Mouse (Mus musculus) MN1 (cell line): ENCODE results near the gene Shkbp1.
A peak's percentile ranks its signal among the peaks of the same experiment; 100 is the strongest.

Experiments used
- DNase-seq: peaks from one replicate; pipeline ENCODE4 v3.0.0-alpha.2; 2016; ENCODE audit warnings: low spot score

The Shkbp1 gene

DNA sequence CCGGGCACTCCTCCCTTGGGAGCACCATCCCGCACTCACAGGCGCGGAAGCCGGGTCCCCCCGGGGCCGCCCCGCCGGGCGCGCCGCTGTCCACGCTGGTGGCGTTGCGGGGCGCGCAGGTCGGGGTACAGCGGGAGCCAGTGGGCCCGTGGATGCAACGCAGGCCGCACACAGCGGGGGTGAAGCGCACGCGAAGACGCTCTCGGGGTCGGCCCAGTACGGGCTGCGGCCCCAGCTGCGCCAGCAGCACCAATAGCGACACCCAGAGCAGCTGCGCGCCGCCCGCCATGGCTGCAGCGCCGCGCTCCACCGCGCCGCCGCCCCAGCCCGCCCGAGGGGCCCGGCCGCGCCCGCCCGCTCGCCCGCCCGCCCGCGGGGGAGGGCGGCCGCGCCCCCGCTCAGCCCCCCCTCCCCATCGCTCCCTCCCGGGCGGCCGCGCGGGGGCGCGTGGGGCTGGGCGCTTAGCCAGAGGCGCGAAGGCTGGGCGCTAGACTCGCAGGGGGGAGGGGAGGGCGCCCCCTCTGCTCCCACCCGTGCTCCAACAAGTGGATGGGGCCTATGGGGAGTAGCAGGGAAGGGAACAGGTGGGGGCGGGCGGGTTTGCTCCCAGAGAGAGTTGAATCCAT lies 22.4 kb downstream of the Shkbp1 start:
- peak; percentile 55 for DNase-seq

DNA sequence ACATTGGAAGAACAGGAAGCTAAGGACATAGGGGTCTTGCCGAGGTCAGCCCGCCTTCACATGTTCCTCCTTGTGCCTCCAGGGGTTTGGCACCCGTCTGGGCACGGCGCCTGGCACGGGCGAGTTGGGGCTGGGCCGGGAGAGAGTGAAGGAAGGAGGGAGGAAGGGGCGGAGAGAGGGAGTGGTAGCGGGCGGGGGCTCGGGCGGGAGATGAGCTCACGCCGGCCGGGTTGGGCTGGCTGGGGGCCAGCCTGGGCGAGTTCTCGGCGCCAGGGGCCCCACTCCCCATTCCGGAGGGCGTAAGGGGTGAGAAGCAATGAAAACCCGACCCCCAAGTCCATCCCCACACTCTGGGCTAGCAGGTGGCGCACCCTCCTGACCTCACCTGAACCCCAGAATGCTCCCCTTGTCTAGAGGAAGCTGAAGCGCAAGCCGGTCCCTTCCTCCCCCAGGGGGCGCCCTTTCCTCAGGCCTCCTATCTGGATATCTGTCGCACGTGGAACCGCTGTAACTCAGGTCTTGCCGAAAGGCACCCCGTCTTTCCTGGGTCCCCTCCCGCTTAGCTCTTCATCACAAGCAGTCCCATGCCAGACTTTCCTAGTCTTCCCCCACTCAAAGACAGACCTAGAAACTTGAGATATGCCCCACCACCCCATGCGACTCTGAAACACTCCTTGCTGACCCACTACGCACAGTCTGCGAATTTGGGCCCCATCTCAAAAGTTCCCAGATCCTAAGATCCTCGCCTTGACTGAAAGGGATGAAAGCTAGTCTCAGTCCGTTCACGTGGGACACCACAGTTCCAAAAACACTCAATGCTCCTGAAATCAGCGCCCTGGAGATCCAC lies 23.2 kb downstream of the Shkbp1 start:
- peak; percentile 90 for DNase-seq

DNA sequence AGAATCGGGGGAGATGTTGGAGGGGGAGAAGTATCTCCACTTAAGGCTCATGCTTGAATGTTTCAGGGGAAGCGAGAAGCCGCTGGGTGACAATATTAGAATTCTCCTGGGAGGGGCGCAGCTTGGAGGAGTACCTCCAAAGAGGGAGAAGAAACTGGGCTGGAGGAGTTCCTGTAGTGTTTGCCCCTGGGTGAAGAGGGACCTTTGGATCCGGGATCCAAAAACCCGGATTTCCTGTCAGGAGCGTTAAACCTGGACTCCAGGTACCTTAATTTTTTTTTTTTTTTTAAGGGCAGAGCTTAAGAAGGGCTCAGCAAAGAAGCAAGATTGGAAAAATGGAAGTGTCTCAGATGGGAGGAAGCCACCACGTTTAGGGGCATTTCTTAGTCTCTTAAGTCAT lies 24.0 kb downstream of the Shkbp1 start:
- no peak for DNase-seq

DNA sequence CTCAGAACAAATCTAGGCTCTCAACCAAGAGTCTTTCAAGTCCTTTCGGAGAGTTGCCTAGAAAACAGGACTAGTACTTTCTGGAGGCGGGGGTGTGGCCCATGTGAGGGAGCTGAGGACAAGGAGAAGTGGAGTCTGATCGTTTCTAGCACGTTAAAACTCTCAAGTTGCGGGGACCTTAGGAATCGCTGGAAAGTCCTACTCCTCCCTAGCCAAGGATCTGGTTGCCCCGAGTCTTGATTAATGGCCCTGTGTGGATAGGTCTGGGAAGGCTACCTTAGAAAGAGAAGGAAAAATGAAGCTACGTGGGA lies 24.3 kb downstream of the Shkbp1 start:
- no peak for DNase-seq

DNA sequence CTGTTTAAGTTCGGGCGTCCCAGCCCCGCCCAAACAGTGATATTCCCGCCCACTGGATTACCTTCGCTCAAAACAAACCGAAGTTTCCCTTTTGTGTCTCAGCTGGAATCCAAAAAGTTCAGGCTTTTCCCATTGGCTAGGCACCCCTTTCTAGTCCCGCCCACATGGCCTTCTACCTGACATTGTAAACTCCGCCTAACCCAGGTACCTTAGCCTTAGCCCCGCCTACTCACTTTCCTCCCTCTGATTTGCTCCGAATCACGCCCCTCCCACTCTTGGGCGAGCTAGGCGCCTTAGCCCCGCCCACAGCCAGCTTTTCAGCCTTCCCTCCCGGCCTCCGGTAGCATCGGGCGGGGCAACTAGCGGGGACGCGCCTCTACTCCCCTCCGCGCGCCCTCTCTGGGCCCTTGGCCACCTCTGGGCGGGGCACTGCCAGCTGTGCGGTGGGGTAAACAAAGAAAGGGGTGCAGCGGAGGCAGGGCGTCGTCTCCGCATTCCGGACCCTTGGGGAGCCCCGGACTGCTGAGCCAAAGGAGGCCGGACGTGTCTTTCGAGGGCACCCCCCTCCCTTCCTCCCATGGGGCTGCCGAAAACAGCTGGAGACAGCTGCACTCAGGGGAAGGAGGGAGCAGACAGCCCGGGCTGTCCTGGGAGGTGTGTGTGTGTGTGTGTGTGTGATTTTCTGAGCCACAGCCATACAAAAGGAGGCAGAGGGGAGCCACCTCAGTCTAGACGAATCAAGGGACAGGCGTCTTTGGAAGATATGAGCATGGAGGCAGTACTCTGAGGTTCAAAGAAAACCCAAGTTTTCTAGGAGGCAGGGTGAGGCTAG lies 24.9 kb downstream of the Shkbp1 start:
- no peak for DNase-seq

DNA sequence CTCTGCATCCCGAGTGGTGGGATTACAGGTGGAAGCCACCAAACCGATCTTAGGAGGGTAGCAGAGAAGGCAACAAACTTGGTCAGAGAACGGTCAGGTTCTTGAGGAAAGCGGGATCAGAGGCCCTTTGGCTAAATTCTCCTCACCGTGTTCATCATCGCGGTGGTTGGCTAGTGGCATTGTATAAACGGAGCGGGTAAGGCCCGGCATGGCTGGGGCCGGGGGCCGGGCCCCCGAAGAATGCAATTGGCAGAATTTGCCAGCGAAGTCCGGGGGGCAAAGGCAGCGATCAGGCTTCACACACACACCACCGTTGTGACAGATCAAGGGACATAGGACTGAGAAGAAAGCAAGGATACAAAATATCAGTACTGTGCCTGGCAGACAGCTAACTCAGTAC lies 25.8 kb downstream of the Shkbp1 start:
- no peak for DNase-seq

DNA sequence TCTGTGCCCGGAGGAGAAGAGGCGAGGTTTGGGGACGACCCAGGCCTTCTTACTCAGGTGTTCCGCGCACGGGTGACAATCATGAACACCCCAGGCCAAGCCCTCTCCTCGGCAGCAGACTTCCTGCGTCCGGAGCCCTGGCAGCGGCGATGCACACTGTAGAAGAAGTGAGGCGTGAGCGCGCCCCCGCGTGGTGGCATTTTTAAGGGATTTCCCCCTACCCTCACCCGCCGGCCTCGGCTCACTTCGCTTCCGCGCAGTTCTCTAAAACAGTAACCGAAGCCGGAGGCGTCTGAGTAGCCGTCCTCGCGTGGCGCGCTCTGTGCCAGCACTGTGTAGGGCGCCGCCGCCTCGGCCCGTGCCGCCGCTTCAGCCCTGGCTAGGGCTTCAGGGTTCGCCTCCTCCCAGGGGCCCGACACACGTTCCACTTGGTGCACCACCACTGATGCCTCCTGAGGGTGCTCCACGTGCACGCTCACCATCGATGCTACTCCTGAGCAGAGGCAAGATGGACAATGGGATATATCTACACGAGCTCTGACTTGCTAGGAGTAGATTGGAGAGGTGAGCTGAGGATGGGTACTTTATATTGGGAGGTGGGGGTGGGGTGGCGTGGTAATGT lies 26.4 kb downstream of the Shkbp1 start:
- DNase-seq: no peak

DNA sequence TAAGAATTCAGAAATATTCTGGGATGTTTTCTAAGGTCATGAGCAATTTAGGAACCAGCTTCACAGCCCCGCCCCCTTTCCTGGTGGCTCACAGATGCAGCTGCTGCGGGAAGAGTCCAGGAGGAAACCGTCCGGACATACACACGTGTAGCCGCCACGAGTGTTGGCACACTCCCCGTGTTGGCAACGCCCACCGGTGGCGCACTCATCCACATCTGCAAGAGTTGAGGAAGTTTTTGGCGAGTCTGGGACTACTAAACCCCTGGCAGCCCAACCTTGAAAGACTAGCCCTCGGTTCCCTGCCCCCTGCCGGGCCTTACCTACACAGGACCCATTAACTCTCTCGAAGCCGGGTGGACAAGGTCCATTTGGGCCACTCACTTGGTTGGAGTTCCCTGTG lies 27.2 kb downstream of the Shkbp1 start:
- DNase-seq: no peak

DNA sequence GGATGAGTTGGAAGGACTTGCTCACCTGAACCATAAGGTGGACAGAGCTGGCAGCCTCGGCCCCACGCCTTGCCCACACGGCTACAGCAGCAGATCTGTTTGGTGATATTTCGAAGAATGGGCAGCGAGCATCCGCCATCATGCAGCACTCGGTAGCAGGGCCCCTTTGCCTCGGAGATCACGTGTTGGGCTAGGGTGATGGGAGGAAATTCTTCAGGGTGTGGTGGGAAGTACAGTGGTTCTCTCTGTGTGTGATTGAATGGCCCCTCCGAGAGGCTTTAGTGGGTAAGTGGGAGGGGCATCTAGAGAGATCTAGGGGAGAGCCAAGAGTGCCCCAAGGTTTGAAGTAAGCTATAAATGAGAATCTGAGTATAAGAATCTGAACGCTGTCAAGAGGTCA lies 27.7 kb downstream of the Shkbp1 start:
- no peak for DNase-seq

DNA sequence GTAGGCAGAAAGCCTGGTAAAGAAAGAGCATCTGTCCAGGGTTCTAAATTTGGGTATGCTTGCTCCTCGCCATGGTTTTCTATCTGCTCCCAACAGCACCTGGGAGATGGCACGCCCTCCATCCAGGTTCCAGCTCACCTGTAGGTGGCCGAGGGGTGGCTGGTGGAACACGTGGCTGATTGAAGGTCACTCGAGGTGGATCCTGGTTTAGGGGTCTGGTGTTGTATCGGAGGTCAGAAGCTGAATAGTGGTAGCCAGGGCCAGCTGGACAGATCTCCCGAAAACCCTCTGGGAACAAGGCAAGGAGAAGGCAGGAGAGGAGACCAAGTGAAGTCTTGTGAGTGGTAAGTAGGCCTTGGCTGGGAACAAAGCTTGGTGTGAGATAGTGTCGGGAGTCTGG lies 28.3 kb downstream of the Shkbp1 start:
- no peak for DNase-seq

DNA sequence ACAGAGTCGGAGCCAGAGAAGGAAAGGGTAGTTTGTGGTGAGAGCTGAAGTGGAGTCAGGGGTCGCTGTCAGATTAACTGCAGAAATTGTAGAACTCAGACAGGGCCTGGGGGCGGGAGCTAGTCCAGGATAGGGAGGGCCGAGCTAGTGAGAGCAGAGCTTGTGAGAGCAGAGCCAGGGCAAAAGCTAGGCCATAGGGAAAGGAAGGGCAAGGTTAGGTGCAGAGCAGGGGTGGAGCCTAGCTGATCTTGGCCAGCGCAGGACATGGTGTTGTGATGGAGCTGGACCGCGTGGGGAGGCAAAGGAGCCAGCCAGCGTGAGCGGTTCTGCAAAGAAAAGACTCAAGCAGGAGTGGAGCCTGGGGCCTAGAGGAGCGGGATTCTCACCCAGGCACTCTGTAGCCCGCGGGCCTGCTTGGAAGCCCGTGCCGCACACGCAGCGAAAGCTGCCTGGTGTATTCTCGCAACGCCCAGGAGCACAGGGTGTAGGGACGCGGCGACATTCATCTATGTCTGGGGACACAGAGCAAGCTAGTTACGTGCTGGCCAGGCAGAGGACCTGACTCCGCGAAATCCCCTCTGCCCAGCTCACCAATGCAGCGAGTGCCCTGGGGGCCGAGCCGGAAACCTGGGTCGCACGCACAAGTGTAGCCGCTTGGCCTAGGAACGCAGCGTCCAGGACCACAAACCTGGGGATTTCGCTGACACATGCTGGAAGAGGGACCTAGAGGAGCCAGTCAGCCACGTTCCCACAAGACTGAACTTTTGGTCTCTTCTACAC lies 29.5 kb downstream of the Shkbp1 start:
- no peak for DNase-seq

DNA sequence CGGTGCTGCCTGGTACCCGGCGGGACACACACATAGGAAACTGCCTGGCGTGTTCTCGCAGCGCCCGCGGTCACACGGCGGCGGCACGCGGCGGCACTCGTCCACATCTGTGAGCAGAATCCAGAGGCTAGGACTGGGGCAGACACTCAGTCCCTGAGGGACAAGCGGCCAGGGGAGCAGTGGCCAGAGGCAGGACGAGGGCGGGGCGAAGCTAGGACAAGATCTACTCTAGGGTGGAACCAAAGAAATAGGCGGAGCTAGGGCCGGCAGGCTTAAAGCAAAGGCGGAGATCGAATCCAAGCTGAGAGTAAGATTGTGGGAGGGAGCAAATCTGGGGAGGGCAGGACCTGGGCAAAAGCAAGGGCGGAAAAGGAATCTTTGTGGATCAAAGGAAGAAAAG lies 30.1 kb downstream of the Shkbp1 start:
- no peak for DNase-seq

DNA sequence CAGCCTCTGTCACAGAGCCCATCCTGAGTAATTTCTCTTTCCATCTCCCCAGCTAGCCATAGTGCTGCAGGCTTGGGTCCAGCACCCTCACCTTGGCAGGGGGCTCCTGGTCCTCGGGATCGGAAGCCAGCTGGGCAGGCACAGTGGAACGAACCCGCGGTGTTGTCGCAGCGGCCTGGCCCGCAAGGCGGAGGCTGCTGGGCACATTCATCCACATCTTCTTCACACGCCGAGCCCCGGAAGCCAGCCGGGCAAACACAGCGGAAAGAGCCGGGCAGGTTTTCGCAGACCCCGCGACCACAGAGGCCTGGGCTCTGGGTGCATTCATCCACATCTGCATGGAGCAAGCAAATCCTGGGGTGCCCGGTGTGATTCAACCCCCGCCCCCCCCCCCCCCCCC lies 30.9 kb downstream of the Shkbp1 start:
- DNase-seq: no peak

DNA sequence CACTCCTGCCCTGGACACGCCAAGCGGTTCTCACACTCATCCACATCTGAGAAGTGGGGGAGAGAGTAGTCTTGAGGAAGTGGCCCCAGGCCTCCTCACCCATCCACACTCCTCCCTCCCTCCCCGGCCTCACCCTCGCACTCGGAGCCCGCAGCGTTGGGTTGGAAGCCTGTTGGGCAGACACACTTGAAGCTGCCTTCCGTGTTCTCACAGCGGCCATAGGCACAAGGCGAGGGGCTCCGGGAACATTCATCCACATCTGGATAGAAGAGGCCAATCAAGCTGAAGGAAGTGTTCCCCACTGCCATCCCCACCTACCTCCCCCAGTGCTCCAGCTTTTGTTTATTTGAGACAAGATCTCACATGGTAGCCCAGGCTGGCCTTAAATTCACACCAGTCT lies 31.7 kb downstream of the Shkbp1 start:
- no peak for DNase-seq

DNA sequence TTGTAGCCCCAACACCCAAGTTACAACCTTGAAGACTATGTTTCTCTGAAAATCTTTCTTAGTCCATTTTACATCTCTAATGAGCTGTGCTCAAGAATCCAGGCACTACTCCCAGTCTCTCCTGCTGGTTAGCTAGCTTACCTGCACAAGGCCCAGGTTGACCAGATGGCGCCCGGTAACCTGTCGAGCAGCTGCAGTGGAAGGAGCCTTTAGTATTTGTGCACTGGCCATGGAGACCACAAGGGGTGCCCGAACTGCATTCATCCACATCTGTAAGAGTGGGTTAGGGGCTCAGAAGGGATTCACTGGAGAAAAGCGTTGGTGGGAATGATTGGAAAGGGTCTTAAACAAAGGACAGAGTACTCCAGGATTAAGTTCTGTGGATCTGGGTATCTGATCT lies 32.8 kb downstream of the Shkbp1 start:
- DNase-seq: no peak

DNA sequence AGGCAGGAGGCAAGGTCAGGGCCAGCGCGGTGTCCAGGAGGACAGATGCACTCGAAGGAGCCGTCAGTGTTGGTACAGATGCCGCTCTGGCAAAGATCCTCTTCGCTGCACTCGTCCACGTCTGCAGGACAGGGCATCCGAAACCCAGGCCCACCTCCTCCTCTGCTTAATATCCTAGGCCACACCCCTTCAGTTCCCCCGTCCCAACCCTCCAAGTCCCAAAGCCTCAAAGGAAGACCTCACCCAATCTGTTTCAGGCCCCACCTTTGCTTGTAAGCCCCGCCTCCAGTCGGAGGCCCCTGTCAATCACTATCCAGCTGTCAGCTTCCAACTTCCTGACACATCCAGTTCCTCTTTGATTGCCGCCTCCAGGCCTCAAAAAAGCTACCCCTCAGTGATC lies 33.5 kb downstream of the Shkbp1 start:
- DNase-seq: no peak

DNA sequence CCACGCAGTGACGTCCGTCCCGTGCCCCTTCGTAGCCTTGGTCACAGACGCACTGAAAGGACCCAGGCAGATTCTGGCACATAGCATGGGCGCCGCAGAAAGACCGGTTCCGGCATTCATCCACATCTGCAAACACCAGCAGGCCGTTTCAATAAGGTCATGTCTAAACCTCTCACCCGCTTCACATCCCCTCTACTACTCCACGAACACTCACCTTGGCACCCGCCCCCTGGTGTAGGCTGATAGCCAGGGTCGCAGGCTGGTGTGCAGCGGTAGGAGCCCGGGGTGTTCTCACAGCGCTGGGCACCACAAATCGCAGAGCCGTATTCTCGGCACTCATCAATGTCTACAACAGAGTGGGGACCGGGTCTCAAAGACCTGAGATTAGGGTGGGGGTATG lies 36.4 kb downstream of the Shkbp1 start:
- no peak for DNase-seq

DNA sequence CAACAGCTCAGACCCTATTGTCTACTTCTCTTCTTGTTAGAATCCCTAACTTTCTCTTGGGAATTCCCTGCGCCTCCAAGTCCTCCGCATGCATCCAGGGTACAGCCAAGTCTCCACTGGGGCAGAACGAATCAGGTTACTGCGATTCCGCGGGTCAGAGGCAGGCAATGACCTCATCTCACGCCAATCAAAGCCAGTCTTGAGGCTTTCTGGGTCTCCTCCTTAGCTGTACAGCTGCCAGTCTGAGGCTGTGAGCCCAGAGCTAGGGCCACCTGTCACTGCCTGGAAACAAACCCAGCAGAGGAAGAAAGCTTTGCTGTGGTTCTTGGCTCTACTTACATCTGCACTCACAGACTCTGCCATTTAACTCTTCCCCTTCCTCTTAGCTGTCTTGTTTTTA lies 39.9 kb downstream of the Shkbp1 start:
- DNase-seq: no peak

DNA sequence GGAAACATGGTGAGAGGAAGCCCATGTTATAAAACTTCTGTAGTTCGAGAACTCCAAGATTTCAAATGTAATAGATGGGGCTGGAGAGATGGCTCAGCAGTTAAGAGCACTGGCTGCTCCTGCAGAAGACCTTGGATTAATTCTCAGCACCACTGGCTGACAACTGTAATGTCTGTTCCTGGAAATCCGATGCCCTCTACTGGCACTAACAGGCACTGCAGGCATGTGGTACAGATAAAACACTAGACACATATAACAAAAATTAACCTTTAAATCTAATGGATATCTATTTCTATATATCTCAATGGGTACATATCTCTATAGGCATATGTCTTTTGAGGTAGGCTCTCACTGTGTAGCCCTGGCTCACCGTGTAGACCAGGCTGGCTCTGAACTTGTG lies 41.4 kb downstream of the Shkbp1 start:
- DNase-seq: no peak

DNA sequence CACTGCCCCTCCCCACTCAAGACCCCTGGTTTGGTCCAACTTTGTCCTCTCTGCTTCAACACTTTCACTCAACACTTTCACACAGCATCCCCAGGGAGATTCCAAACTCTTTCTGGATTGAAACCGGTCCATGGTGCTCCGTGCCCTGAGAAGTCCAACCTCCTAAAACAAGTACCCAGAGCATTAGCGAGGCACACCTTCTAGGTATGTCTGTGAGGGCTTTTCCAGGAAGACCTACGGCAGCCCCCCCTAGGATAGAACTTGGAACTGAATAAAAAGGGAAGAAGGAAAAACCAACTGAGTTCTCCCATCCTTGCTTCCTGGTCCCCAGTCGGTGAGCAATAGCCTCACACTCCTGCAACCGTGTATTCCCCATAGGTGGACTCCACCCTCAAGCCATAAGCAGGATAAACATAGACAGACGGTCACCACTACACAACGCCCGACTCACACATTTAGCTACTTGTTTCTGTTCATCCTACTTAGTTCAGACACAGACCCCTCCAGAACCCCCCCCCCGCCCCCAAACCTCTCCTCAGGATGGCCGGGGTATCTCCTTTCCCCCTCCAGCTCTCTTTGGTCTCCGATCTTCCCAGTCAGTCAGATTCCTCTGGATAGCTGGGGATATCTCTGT lies 44.1 kb downstream of the Shkbp1 start:
- no peak for DNase-seq

DNA sequence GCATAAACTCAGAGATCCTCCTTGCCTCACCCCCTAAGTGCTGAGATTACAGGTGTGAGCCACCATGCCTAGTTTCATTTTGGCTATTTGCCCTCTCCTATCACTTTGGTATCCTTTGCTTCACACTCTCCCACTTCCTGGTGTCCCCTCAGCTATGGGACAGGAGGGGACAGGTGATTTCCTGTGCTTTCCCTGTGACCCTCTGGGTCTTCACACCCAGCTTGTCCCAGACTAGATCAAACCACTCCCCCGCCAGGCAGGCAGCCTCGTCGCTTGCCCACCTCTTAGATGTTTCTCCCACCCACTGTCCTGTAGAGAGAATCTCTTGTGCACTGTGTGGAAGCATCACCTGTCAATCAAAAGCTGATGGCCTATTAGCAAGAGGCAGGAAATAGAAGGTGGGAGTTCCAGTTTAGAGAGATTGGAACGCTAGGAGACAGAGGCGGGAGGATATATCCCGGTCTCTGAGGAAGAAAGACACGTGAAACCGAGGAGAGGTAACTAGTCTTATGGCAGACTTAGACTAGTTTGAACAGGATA lies 44.8 kb downstream of the Shkbp1 start:
- no peak for DNase-seq
